Mouse (Mus musculus) CH12.LX (cell line): ENCODE measurements around the gene Paqr6. TPM values are rescaled to one million over a fixed set of nuclear protein-coding genes. Genes with fewer than 3 reads are reported as not detected.

Source experiments
- DNase-seq: peaks from one replicate; pipeline ENCODE4 v3.0.0-alpha.2; 2013; ENCODE audit errors: extremely low read depth
- H3K27ac ChIP-seq: 2 replicates; pipeline ENCODE4 v1.5.1; 2012; ENCODE audit warnings: low read depth, mild to moderate bottlenecking, control low read depth, moderate library complexity; ENCODE audit not compliant: insufficient read depth
- H3K27me3 ChIP-seq: replicated peaks from 2 replicates; pipeline ENCODE3; 2012; ENCODE audit warnings: inconsistent platforms
- H3K36me3 ChIP-seq, 2 experiments: replicated peaks in 1 of 2; 2 replicates each; pipeline versions ENCODE3 to v1.6.1; 2012; ENCODE audit warnings: inconsistent platforms in 1 of 2, low read length in 1 of 2, mild to moderate bottlenecking in 1 of 2, mixed read lengths in 1 of 2, moderate library complexity in 1 of 2; ENCODE audit not compliant: control insufficient read depth in 1 of 2, insufficient read depth in 1 of 2
- H3K4me1 ChIP-seq, 2 experiments: 2 replicates each; pipeline ENCODE4 v1.6.1; 2012; ENCODE audit warnings: inconsistent platforms in 1 of 2, moderate library complexity in 1 of 2; ENCODE audit not compliant: insufficient read depth in 2 of 2, control insufficient read depth in 1 of 2
- H3K4me2 ChIP-seq: 2 replicates; pipeline ENCODE4 v1.6.1; 2012; ENCODE audit warnings: low read depth, mild to moderate bottlenecking, control low read depth; ENCODE audit not compliant: poor library complexity, insufficient read depth, severe bottlenecking
- H3K4me3 ChIP-seq, 3 experiments: fragments of 150-350 bp in 1 of 3; sonication (generic) in 1 of 3; replicated peaks in 1 of 3; 2 replicates each; pipeline versions ENCODE3 to v1.5.1; 2011 to 2012; ENCODE audit warnings: low read depth in 2 of 3, low read length in 2 of 3, mild to moderate bottlenecking in 2 of 3, moderate library complexity in 2 of 3, control low read depth in 1 of 3, improper control_type of control experiment in 1 of 3, inconsistent platforms in 1 of 3, mixed read lengths in 1 of 3; ENCODE audit not compliant: poor library complexity in 1 of 3
- H3K79me2 ChIP-seq: replicated peaks from 2 replicates; pipeline ENCODE4 v1.6.1; 2012; ENCODE audit warnings: mild to moderate bottlenecking, moderate library complexity; ENCODE audit not compliant: control insufficient read depth, poor library complexity, insufficient read depth, severe bottlenecking; ENCODE audit errors: extremely low read depth
- H3K9ac ChIP-seq: 2 replicates; pipeline ENCODE4 v1.6.1; 2012; ENCODE audit warnings: low read depth, mild to moderate bottlenecking, control low read depth, moderate library complexity; ENCODE audit not compliant: insufficient read depth
- H3K9me3 ChIP-seq: replicated peaks from 2 replicates; pipeline ENCODE3; 2012; ENCODE audit warnings: low read length, inconsistent platforms, mixed read lengths
- BHLHE40 ChIP-seq: IDR thresholded peaks from 2 replicates; pipeline ENCODE4 v1.6.1; 2011; ENCODE audit warnings: mild to moderate bottlenecking, low read depth, low read length, improper control_type of control experiment
- CHD1 ChIP-seq: IDR thresholded peaks from 2 replicates; pipeline ENCODE4 v1.6.1; 2012; ENCODE audit warnings: low read depth, low read length, improper control_type of control experiment, inconsistent platforms
- CHD2 ChIP-seq: IDR thresholded peaks from 2 replicates; pipeline ENCODE4 v1.6.1; 2011; ENCODE audit warnings: low read length, improper control_type of control experiment
- CTCF ChIP-seq, 2 experiments: IDR thresholded peaks in 1 of 2; conservative IDR thresholded peaks in 1 of 2; 2 replicates each; pipeline ENCODE4 v1.5.1; 2011 to 2012; ENCODE audit warnings: low read depth in 2 of 2, low read length in 2 of 2, improper control_type of control experiment in 1 of 2, inconsistent platforms in 1 of 2, mild to moderate bottlenecking in 1 of 2, moderate library complexity in 1 of 2
- E2F4 ChIP-seq: IDR thresholded peaks from 2 replicates; pipeline ENCODE4 v1.6.1; 2011; ENCODE audit warnings: low read depth, low read length, improper control_type of control experiment; ENCODE audit not compliant: insufficient replicate concordance
- ELF1 ChIP-seq: IDR thresholded peaks from 2 replicates; pipeline ENCODE4 v1.6.1; 2014; ENCODE audit warnings: low read depth, mild to moderate bottlenecking, inconsistent platforms, low read length, improper control_type of control experiment
- EP300 ChIP-seq: IDR thresholded peaks from 2 replicates; pipeline ENCODE4 v1.6.1; 2011; ENCODE audit warnings: low read length, improper control_type of control experiment
- ETS1 ChIP-seq: conservative IDR thresholded peaks from 2 replicates; pipeline ENCODE4 v1.6.1; 2012; ENCODE audit warnings: low read depth, mild to moderate bottlenecking, inconsistent platforms, low read length, improper control_type of control experiment, moderate library complexity
- GABPA ChIP-seq: IDR thresholded peaks from 2 replicates; pipeline ENCODE4 v1.6.1; 2012; ENCODE audit warnings: low read depth, low read length, improper control_type of control experiment, inconsistent platforms; ENCODE audit not compliant: insufficient replicate concordance
- HCFC1 ChIP-seq: IDR thresholded peaks from 2 replicates; pipeline ENCODE4 v1.6.1; 2012; ENCODE audit warnings: low read depth, mild to moderate bottlenecking, inconsistent platforms, low read length, improper control_type of control experiment
- IRF4 ChIP-seq: IDR thresholded peaks from 2 replicates; pipeline ENCODE4 v1.6.1; 2014; ENCODE audit warnings: low read depth, mild to moderate bottlenecking, inconsistent platforms, low read length, improper control_type of control experiment
- JUN ChIP-seq: IDR thresholded peaks from 2 replicates; pipeline ENCODE4 v1.6.1; 2011; ENCODE audit warnings: low read depth, mild to moderate bottlenecking, low read length, improper control_type of control experiment, moderate library complexity; ENCODE audit not compliant: insufficient read depth
- JUND ChIP-seq: conservative IDR thresholded peaks from 2 replicates; pipeline ENCODE4 v1.6.1; 2011; ENCODE audit warnings: low read depth, low read length, improper control_type of control experiment
- KAT2A ChIP-seq: IDR thresholded peaks from 2 replicates; pipeline ENCODE4 v1.6.1; 2012; ENCODE audit warnings: low read length, improper control_type of control experiment, inconsistent platforms; ENCODE audit not compliant: insufficient replicate concordance
- MAFK ChIP-seq: IDR thresholded peaks from 2 replicates; pipeline ENCODE4 v1.6.1; 2011; ENCODE audit warnings: low read length, improper control_type of control experiment; ENCODE audit not compliant: insufficient replicate concordance
- MAX ChIP-seq: IDR thresholded peaks from 2 replicates; pipeline ENCODE4 v1.6.1; 2011; ENCODE audit warnings: low read length, improper control_type of control experiment
- MAZ ChIP-seq: IDR thresholded peaks from 2 replicates; pipeline ENCODE4 v1.6.1; 2012; ENCODE audit warnings: low read depth, mild to moderate bottlenecking, inconsistent platforms, low read length, improper control_type of control experiment, moderate library complexity
- MEF2A ChIP-seq: IDR thresholded peaks from 2 replicates; pipeline ENCODE4 v1.6.1; 2014; ENCODE audit warnings: low read depth, mild to moderate bottlenecking, inconsistent platforms, low read length, improper control_type of control experiment, borderline replicate concordance
- MXI1 ChIP-seq: IDR thresholded peaks from 2 replicates; pipeline ENCODE4 v1.6.1; 2011; ENCODE audit warnings: mild to moderate bottlenecking, low read depth, low read length, improper control_type of control experiment
- MYC ChIP-seq: IDR thresholded peaks from 2 replicates; pipeline ENCODE4 v1.6.1; 2011; ENCODE audit warnings: low read depth, mild to moderate bottlenecking, improper control_type of control experiment, low read length
- NELFE ChIP-seq: IDR thresholded peaks from 2 replicates; pipeline ENCODE4 v1.6.1; 2011; ENCODE audit warnings: low read depth, low read length, improper control_type of control experiment
- NRF1 ChIP-seq: IDR thresholded peaks from 2 replicates; pipeline ENCODE4 v1.6.1; 2014; ENCODE audit warnings: low read depth, mild to moderate bottlenecking, inconsistent platforms, low read length, improper control_type of control experiment, moderate library complexity
- PAX5 ChIP-seq: IDR thresholded peaks from 2 replicates; pipeline ENCODE4 v1.6.1; 2012; ENCODE audit warnings: low read length, inconsistent platforms, mixed read lengths
- POLR2A ChIP-seq: IDR thresholded peaks from 2 replicates; pipeline ENCODE4 v1.6.1; 2011; ENCODE audit warnings: low read depth, mild to moderate bottlenecking, improper control_type of control experiment, low read length
- POLR2AphosphoS2 ChIP-seq: IDR thresholded peaks from 2 replicates; pipeline ENCODE4 v1.6.1; 2011; ENCODE audit warnings: low read depth, low read length, improper control_type of control experiment
- RAD21 ChIP-seq: IDR thresholded peaks from 2 replicates; pipeline ENCODE4 v1.6.1; 2011; ENCODE audit warnings: low read depth, mild to moderate bottlenecking, low read length, improper control_type of control experiment, moderate library complexity
- RCOR1 ChIP-seq: conservative IDR thresholded peaks from 2 replicates; pipeline ENCODE4 v1.6.1; 2012; ENCODE audit warnings: low read depth, mild to moderate bottlenecking, inconsistent platforms, low read length, improper control_type of control experiment
- SIN3A ChIP-seq: IDR thresholded peaks from 2 replicates; pipeline ENCODE4 v1.6.1; 2012; ENCODE audit warnings: low read length, improper control_type of control experiment, inconsistent platforms
- SMC3 ChIP-seq: IDR thresholded peaks from 2 replicates; pipeline ENCODE4 v1.6.1; 2011; ENCODE audit warnings: low read depth, low read length, improper control_type of control experiment
- TBP ChIP-seq: conservative IDR thresholded peaks from 2 replicates; pipeline ENCODE4 v1.6.1; 2011; ENCODE audit warnings: low read depth, low read length, improper control_type of control experiment
- TCF12 ChIP-seq: IDR thresholded peaks from 2 replicates; pipeline ENCODE4 v1.6.1; 2014; ENCODE audit warnings: low read depth, mild to moderate bottlenecking, inconsistent platforms, low read length, improper control_type of control experiment
- UBTF ChIP-seq: IDR thresholded peaks from 2 replicates; pipeline ENCODE4 v1.6.1; 2012; ENCODE audit warnings: low read depth, mild to moderate bottlenecking, inconsistent platforms, low read length, improper control_type of control experiment, moderate library complexity
- USF1 ChIP-seq: IDR thresholded peaks from 2 replicates; pipeline ENCODE4 v1.6.1; 2014; ENCODE audit warnings: low read depth, mild to moderate bottlenecking, inconsistent platforms, low read length, improper control_type of control experiment
- USF2 ChIP-seq: conservative IDR thresholded peaks from 2 replicates; pipeline ENCODE4 v1.6.1; 2011; ENCODE audit warnings: low read depth, low read length, improper control_type of control experiment
- ZC3H11A ChIP-seq: IDR thresholded peaks from 2 replicates; pipeline ENCODE4 v1.6.1; 2012; ENCODE audit warnings: low read depth, mild to moderate bottlenecking, inconsistent platforms, low read length, improper control_type of control experiment
- ZKSCAN1 ChIP-seq: IDR thresholded peaks from 2 replicates; pipeline ENCODE4 v1.6.1; 2012; ENCODE audit warnings: low read depth, inconsistent platforms, low read length, improper control_type of control experiment, borderline replicate concordance
- ZMIZ1 ChIP-seq: IDR thresholded peaks from 2 replicates; pipeline ENCODE4 v1.6.1; 2012; ENCODE audit warnings: low read depth, mild to moderate bottlenecking, inconsistent platforms, low read length, improper control_type of control experiment
- ZNF384 ChIP-seq: IDR thresholded peaks from 2 replicates; pipeline ENCODE4 v1.6.1; 2012; ENCODE audit warnings: low read depth, low read length, improper control_type of control experiment, inconsistent platforms
- dilution Hi-C: fragments of 300-500 bp; cut with MboI; formaldehyde crosslinking; loops from 2 replicates; pipeline ENCODE4 v1.14.3; 2020; ENCODE audit warnings: low sequenced_read_pairs; ENCODE audit not compliant: extremely low pct_unique_long_range_greater_than_20kb, extremely low pct_ligation_motif_present
- in situ Hi-C: fragments of 300-500 bp; cut with MboI; formaldehyde crosslinking; loops from 3 replicates; pipeline ENCODE4 v1.14.3; 2019; ENCODE audit warnings: low sequenced_read_pairs, low pct_ligation_motif_present, low pct_unique_long_range_greater_than_20kb, mixed read lengths
- polyA plus RNA-seq: library from polyadenylated mRNA; unstranded; fragments of >175 nt; gene quantifications from 2 replicates; pipeline ENCODE4 v1.2.1, GENCODE M21; 2012; ENCODE audit warnings: low read depth; ENCODE audit not compliant: insufficient read length
- total RNA-seq, 2 experiments: library from RNA; depleted of rRNA; stranded (reverse); fragments of 300-350 nt in 1 of 2; fragments of >200 nt in 1 of 2; gene quantifications; 2 replicates each; pipeline ENCODE4 v1.2.3; 2012 to 2014

The Paqr6 gene
- total and polyA plus RNA-seq, 3 experiments = 0.13 to 0.21 TPM; not detected in 1

DNA sequence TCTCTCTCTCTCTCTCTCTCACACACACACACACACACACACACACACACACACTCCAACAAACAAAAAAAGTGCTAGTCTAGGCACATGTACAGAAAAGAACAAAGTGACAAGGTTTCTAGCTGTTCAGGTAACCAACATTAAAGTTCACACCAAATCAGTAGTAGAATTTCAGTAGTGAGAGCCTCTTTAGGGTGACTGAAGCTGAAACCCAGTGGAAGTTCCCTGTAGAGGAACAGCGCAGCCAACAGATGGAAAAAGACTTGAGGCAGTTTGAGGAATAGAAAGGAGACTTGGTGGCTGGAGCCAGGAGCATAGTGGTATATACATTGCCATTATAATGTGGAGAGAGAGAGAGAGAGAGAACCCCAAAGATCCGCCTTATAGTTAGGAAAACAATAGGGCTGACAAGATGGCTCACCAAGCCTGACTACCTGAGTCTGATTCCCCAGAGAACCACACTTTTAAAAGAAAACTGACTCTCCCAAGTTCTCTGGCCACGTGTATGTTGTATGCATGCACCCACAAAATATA lies 29.4 kb upstream of the Paqr6 start:
- peak overlapping the region; percentile 93 for H3K4me2 ChIP-seq
- H3K79me2 ChIP-seq = peaks cover 33% of the 10 kb centered on the region
- DNase-seq = peak; percentile 46
- H3K27me3 ChIP-seq = no peaks in the 10 kb centered on the region
- peaks cover 18 to 36% of the 10 kb centered on the region in 2 experiments for H3K4me1 ChIP-seq
- H3K27ac ChIP-seq = peak overlapping the region; percentile 33; the same call in 1 of the 2 replicates
- no peaks in the 10 kb centered on the region for H3K9me3 ChIP-seq
- TF ChIP-seq USF2 (no peak), SIN3A (peak; percentile 13; the same call in 1 of the 2 replicates), CTCF (conservative IDR thresholded peaks at IDR 0.05 in 1 of 2, IDR thresholded peaks at IDR 0.05 in 1 of 2; ENCODE audit: low read depth in 2 of 2, low read length in 2 of 2) (no peak), JUND (0 out of 2 replicates have a peak, but pooled peaks have one; percentile 20), E2F4 (no peak), MAX (peak; percentile 1; the same call in 1 of the 2 replicates), RCOR1 (no peak), RAD21 (no peak), IRF4 (peak; percentile 62; the same call in 1 of the 2 replicates), HCFC1 (no peak), NRF1 (no peak), JUN (no peak), MEF2A (no peak), POLR2AphosphoS2 (no peak), USF1 (no peak), BHLHE40 (no peak), SMC3 (no peak), ZKSCAN1 (no peak), PAX5 (no peak), TBP (peak; percentile 60; the same call in 1 of the 2 replicates), UBTF (no peak), ZNF384 (no peak), TCF12 (no peak), ZMIZ1 (no peak), ELF1 (no peak), ZC3H11A (no peak), MXI1 (no peak), ETS1 (no peak), EP300 (peak; percentile 61), GABPA (no peak), CHD2 (no peak), MAFK (no peak), CHD1 (no peak; the same call in 1 of the 2 replicates), KAT2A (no peak), POLR2A (no peak), NELFE (no peak), MYC (no peak), MAZ (no peak)
- dilution Hi-C loops (no loop called here), in situ Hi-C loops (loop anchor here (5.0 kb wide), 1 partner anchor 38 kb away; the partner anchor contains the start of genes Cct3 and Tsacc)
- H3K4me3 ChIP-seq = peak overlapping the region; percentile 64 to 82 (median 81)
- H3K9ac ChIP-seq = peak overlapping the region; percentile 59
- H3K36me3 ChIP-seq = peaks cover 6 to 35% of the 10 kb centered on the region in 2 experiments
